Mouse (Mus musculus) C2C12 (cell line): ENCODE data around the gene Nol12. TPM values are rescaled to one million over a fixed set of nuclear protein-coding genes. Genes with fewer than 3 reads are reported as not detected.

Experiments
- H3K27me3 ChIP-seq: one replicate; pipeline ENCODE4 v1.6.1; 2011; ENCODE audit not compliant: control insufficient read depth, insufficient read depth, insufficient read length
- H3K36me3 ChIP-seq: one replicate; pipeline ENCODE4 v1.6.1; 2011; ENCODE audit not compliant: control insufficient read depth, insufficient read depth
- H3K4me3 ChIP-seq: one replicate; pipeline ENCODE4 v1.5.1; 2011; ENCODE audit warnings: mild to moderate bottlenecking, control low read depth; ENCODE audit not compliant: poor library complexity, insufficient read depth, severe bottlenecking
- H3K79me2 ChIP-seq: one replicate; pipeline ENCODE4 v1.6.1; 2011; ENCODE audit not compliant: control insufficient read depth, insufficient read depth
- H3K79me3 ChIP-seq: one replicate; pipeline ENCODE4 v1.6.1; 2011; ENCODE audit warnings: low read depth, control low read depth
- H3ac ChIP-seq: one replicate; pipeline ENCODE3; 2011; ENCODE audit warnings: low read depth; ENCODE audit not compliant: control insufficient read depth, insufficient read length
- CEBPB ChIP-seq: IDR thresholded peaks from one replicate; pipeline ENCODE4 v1.6.1; 2011; ENCODE audit warnings: low read depth, mild to moderate bottlenecking, control low read depth, moderate library complexity
- CTCF ChIP-seq: IDR thresholded peaks from one replicate; pipeline ENCODE4 v1.5.1; 2011; ENCODE audit not compliant: control insufficient read depth, insufficient read depth, insufficient read length
- FOSL1 ChIP-seq: IDR thresholded peaks from one replicate; pipeline ENCODE4 v1.8.0; 2011; ENCODE audit warnings: mild to moderate bottlenecking, low read length; ENCODE audit not compliant: poor library complexity, insufficient read depth, severe bottlenecking
- MAX ChIP-seq: IDR thresholded peaks from one replicate; pipeline ENCODE4 v1.6.1; 2011; ENCODE audit warnings: mild to moderate bottlenecking, control low read depth
- MYOD1 ChIP-seq: IDR thresholded peaks from one replicate; pipeline ENCODE4 v1.6.1; 2011; ENCODE audit warnings: low read depth; ENCODE audit not compliant: control insufficient read depth, insufficient read length
- MYOG ChIP-seq: IDR thresholded peaks from one replicate; pipeline ENCODE4 v1.6.1; 2011; ENCODE audit not compliant: control insufficient read depth, insufficient read length; ENCODE audit errors: extremely low read depth
- USF1 ChIP-seq: IDR thresholded peaks from one replicate; pipeline ENCODE4 v1.6.1; 2011; ENCODE audit warnings: low read depth, mild to moderate bottlenecking, control low read depth, moderate library complexity
- polyA plus RNA-seq: library from polyadenylated mRNA; unstranded; fragments of >200 nt; fragmentation: generic; extraction: Trizol; gene quantifications from one replicate; pipeline ENCODE4 v1.2.1, GENCODE M21; 2012; ENCODE audit warnings: missing spikeins

The Nol12 gene
- polyA plus RNA-seq, 1 experiment: 108 TPM

- H3K36me3 ChIP-seq: peaks cover 27% of the 10 kb centered on the region
- TF ChIP-seq MYOG: no peak
- TF ChIP-seq CTCF: no peak
- TF ChIP-seq CEBPB: no peak
- no peak for TF ChIP-seq FOSL1
- TF ChIP-seq USF1: no peak
- TF ChIP-seq MYOD1: no peak
- no peak for TF ChIP-seq MAX
Observed at GRCm38 (mm10) chr15:78914091-78914822, 20.5 kb upstream of the Nol12 start.

GRCm38 (mm10) chr15:78914823-78915659 lies 19.7 kb upstream of the Nol12 start:
- H3K79me2 ChIP-seq: peaks cover 37% of the 10 kb centered on the region
- TF ChIP-seq CTCF: no peak
- no peak for TF ChIP-seq CEBPB
- TF ChIP-seq USF1: no peak
- no peak for TF ChIP-seq MAX
- TF ChIP-seq FOSL1: no peak
- TF ChIP-seq MYOD1: no peak
- TF ChIP-seq MYOG: no peak
- H3ac ChIP-seq: peak overlapping the region; percentile 62
- H3K27me3 ChIP-seq: no peaks in the 10 kb centered on the region
- peaks cover 10% of the 10 kb centered on the region for H3K79me3 ChIP-seq
- H3K36me3 ChIP-seq: peaks cover 28% of the 10 kb centered on the region
- peak overlapping the region; percentile 69 for H3K4me3 ChIP-seq

More at GRCm38 (mm10) chr15:78914091-78914822, 20.5 kb upstream of the Nol12 start:
- H3ac ChIP-seq: peak overlapping the region; percentile 60
- no peaks in the 10 kb centered on the region for H3K27me3 ChIP-seq
- peaks cover 10% of the 10 kb centered on the region for H3K79me3 ChIP-seq
- H3K4me3 ChIP-seq: peak overlapping the region; percentile 69
- peaks cover 37% of the 10 kb centered on the region for H3K79me2 ChIP-seq

- TF ChIP-seq MAX: peak; percentile 62
- TF ChIP-seq CTCF: peak; percentile 93
- no peak for TF ChIP-seq CEBPB
- TF ChIP-seq FOSL1: no peak
- Histone ChIP-seq H3K36me3 (peaks cover 25% of the 10 kb centered on the region), H3K27me3 (no peaks in the 10 kb centered on the region), H3ac (no peak overlapping the region), H3K4me3 (no peak overlapping the region), H3K79me3 (peaks cover 10% of the 10 kb centered on the region), H3K79me2 (peaks cover 37% of the 10 kb centered on the region)
Observed at GRCm38 (mm10) chr15:78915660-78916017, 19.1 kb upstream of the Nol12 start.

- peaks cover 37% of the 10 kb centered on the region for H3K79me2 ChIP-seq
Observed at GRCm38 (mm10) chr15:78916052-78916826, 18.5 kb upstream of the Nol12 start.

GRCm38 (mm10) chr15:78918126-78918525 lies 16.6 kb upstream of the Nol12 start:
- H3K79me3 ChIP-seq: peaks cover 10% of the 10 kb centered on the region
- H3K27me3 ChIP-seq: no peaks in the 10 kb centered on the region
- H3K36me3 ChIP-seq: peaks cover 18% of the 10 kb centered on the region
- H3K79me2 ChIP-seq: peaks cover 37% of the 10 kb centered on the region
- H3K4me3 ChIP-seq: no peak overlapping the region
- no peak overlapping the region for H3ac ChIP-seq
- TF ChIP-seq USF1 (no peak), CEBPB (no peak), MAX (no peak), MYOG (no peak), MYOD1 (no peak), FOSL1 (no peak), CTCF (no peak)

More at GRCm38 (mm10) chr15:78916052-78916826, 18.5 kb upstream of the Nol12 start:
- TF ChIP-seq MAX (no peak), CTCF (no peak), USF1 (no peak), MYOG (no peak), FOSL1 (no peak), CEBPB (no peak), MYOD1 (no peak)
- peaks cover 10% of the 10 kb centered on the region for H3K79me3 ChIP-seq
- H3K36me3 ChIP-seq: peaks cover 19% of the 10 kb centered on the region
- H3ac ChIP-seq: peak overlapping the region; percentile 42
- no peaks in the 10 kb centered on the region for H3K27me3 ChIP-seq
- H3K4me3 ChIP-seq: no peak overlapping the region
